Mouse (Mus musculus) liver, embryonic 16.5 days (tissue): Measurements from ENCODE around the gene Pde6h. TPM values are rescaled to one million over a fixed set of nuclear protein-coding genes. Genes with fewer than 3 reads are reported as not detected.
A peak's percentile ranks its signal among the peaks of the same experiment; 100 is the strongest.

Experiments used
- ATAC-seq: fragments of 200-750 bp; cut with Nextera tagmentation; 2 replicates; pipeline ENCODE4 v1.8.0; 2017; ENCODE audit warnings: low read depth, mild to moderate bottlenecking, moderate number of reproducible peaks, moderate library complexity
- H3K27ac ChIP-seq: fragments of 300-500 bp; sonication (generic); 2 replicates; pipeline ENCODE4 v1.5.1; 2014; ENCODE audit warnings: mild to moderate bottlenecking, low read length
- H3K27me3 ChIP-seq: fragments of 300-500 bp; sonication (generic); 2 replicates; pipeline ENCODE4 v1.6.1; 2014; ENCODE audit warnings: low read depth, low read length, mixed read lengths; ENCODE audit not compliant: control insufficient read depth, insufficient read depth
- H3K36me3 ChIP-seq: fragments of 300-500 bp; sonication (generic); 2 replicates; pipeline ENCODE4 v1.6.1; 2014; ENCODE audit warnings: mild to moderate bottlenecking; ENCODE audit not compliant: control insufficient read depth, insufficient read depth
- H3K4me1 ChIP-seq: fragments of 300-500 bp; sonication (generic); 2 replicates; pipeline ENCODE4 v1.6.1; 2014; ENCODE audit warnings: low read depth, low read length, mixed read lengths; ENCODE audit not compliant: control insufficient read depth
- H3K4me2 ChIP-seq: fragments of 300-500 bp; sonication (generic); 2 replicates; pipeline ENCODE4 v1.6.1; 2014; ENCODE audit warnings: low read depth, low read length, mixed read lengths
- H3K4me3 ChIP-seq: fragments of 300-500 bp; sonication (generic); 2 replicates; pipeline ENCODE4 v1.5.1; 2014; ENCODE audit warnings: low read depth, mild to moderate bottlenecking, low read length
- H3K9ac ChIP-seq: fragments of 300-500 bp; sonication (generic); 2 replicates; pipeline ENCODE4 v1.6.1; 2014; ENCODE audit warnings: low read depth, low read length
- H3K9me3 ChIP-seq: fragments of 300-500 bp; sonication (generic); replicated peaks from 2 replicates; pipeline ENCODE4 v1.6.1; 2016; ENCODE audit warnings: low read length; ENCODE audit not compliant: control insufficient read depth
- WGBS: fragments of 180-500 bp; shearing (Covaris S2); extraction: QIAGEN DNeasy Blood & Tissue Kit; methylation state at CpG from one replicate; pipeline ENCODE4 v1.1.7; 2014; ENCODE audit not compliant: insufficient replicate concordance; 5-methylcytosine and 5-hydroxymethylcytosine counted together
- polyA plus RNA-seq: library from polyadenylated mRNA; unstranded; fragments of >200 nt; fragmentation: Nextera tagmentation; extraction: Ambion mirVana; gene quantifications from 2 replicates; pipeline ENCODE4 v1.2.1, GENCODE M21; 2015

The Pde6h gene
- polyA plus RNA-seq, 1 experiment from 2014 or later: not detected

DNA sequence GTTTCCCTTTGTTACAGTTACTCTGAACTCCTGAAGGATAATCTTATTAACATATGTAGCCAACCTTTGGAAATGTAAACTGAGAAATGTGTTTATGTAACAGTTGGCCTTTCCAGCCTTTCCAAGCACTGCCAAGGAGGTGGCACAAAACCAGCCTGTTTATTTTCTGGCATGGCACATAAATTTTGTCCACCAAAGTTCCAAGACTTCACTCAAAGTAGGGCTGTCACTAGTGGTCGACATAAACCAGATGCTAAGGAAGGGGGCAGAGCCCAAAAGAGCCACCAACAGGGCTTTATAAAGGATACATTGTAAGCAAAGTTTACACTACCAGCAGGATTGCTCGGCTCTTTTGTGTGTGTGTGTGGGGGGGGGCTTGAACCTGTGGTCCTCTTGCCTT, 5.7 kb upstream of the Pde6h start:
- H3K4me2 ChIP-seq: no peak overlapping the region
- H3K27me3 ChIP-seq: no peaks in the 10 kb centered on the region
- H3K4me3 ChIP-seq: no peak overlapping the region
- H3K36me3 ChIP-seq: no peaks in the 10 kb centered on the region
- H3K9ac ChIP-seq: no peak overlapping the region
- ATAC-seq: no peak
- H3K9me3 ChIP-seq: no peaks in the 10 kb centered on the region
- 57% methylated on average over 2 of the region's 2 CpGs for WGBS
- H3K27ac ChIP-seq: no peak overlapping the region
- no peaks in the 10 kb centered on the region for H3K4me1 ChIP-seq

GRCm38 (mm10) chr6:136920320-136921257, 3.0 kb upstream of the Pde6h start:
- H3K4me1 ChIP-seq: no peaks in the 10 kb centered on the region
- H3K27me3 ChIP-seq: no peaks in the 10 kb centered on the region
- H3K27ac ChIP-seq: no peak overlapping the region
- no peak for ATAC-seq
- H3K9me3 ChIP-seq: no peaks in the 10 kb centered on the region
- no peak overlapping the region for H3K4me2 ChIP-seq
- H3K4me3 ChIP-seq: no peak overlapping the region
- no peak overlapping the region for H3K9ac ChIP-seq
- WGBS: 33% methylated on average over 16 of the region's 16 CpGs
- no peaks in the 10 kb centered on the region; the same call in 1 of the 2 replicates for H3K36me3 ChIP-seq

DNA sequence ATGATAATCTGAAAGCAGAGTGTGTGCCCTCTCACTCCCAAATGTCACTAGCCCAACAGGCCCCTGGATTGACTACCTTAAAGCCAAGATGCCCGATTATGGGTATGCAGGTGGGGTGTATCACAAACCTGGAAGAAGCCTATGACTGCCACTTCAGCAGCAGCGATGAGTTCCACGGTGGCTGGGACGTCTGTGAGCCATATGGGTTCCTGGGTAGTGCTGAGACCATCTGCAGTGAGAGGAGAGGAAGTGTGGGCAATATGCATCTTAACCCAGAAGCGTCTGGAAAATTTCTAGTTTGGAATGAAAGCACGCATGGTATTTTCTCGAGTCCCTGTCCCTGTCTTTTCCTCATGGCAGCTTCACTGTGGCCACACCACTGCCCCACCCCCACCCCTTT, 2.0 kb upstream of the Pde6h start:
- no peaks in the 10 kb centered on the region for H3K4me1 ChIP-seq
- H3K4me3 ChIP-seq: no peak overlapping the region
- no peaks in the 10 kb centered on the region for H3K9me3 ChIP-seq
- no peak overlapping the region for H3K4me2 ChIP-seq
- no peak for ATAC-seq
- H3K36me3 ChIP-seq: no peaks in the 10 kb centered on the region; the same call in 1 of the 2 replicates
- 57% methylated on average over 7 of the region's 7 CpGs for WGBS
- no peak overlapping the region for H3K27ac ChIP-seq
- H3K9ac ChIP-seq: no peak overlapping the region
- no peaks in the 10 kb centered on the region for H3K27me3 ChIP-seq

GRCm38 (mm10) chr6:136922080-136922479, 1.6 kb upstream of the Pde6h start, which contains the start of gene Erp27:
Erp27 (minus strand) TSS chr6:136922180.
- no peaks in the 10 kb centered on the region for H3K9me3 ChIP-seq
- H3K36me3 ChIP-seq: no peaks in the 10 kb centered on the region; the same call in 1 of the 2 replicates
- H3K4me2 ChIP-seq: no peak within 1 kb of the TSS
- H3K27ac ChIP-seq: no peak within 1 kb of the TSS
- no peak within 1 kb of the TSS for H3K4me3 ChIP-seq
- H3K4me1 ChIP-seq: no peaks in the 10 kb centered on the region
- no peak for ATAC-seq
- no peak within 1 kb of the TSS for H3K9ac ChIP-seq
- H3K27me3 ChIP-seq: no peaks in the 10 kb centered on the region
- 57% methylated on average over 5 of the region's 5 CpGs for WGBS

DNA sequence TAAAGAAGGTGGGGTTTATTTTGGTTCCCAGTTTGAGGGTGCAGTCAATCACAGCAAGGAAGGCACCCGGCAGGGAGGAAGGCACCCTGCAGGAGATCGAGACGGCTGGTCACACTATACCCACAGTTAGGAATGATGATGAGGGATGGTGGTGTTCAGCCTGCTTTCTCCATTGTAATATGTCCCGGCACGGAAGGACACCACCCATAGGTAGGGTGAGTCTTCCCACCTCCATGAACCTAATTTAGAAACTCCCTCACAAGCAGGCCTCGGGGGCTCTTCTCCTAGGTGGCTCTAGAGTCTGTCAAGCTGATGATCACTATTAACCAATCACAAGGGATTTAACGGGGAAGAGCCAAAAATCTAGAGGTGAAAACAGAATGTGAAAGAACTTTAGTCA, 761 bp upstream of the Pde6h start:
- H3K36me3 ChIP-seq: no peaks in the 10 kb centered on the region; the same call in 1 of the 2 replicates
- no peaks in the 10 kb centered on the region for H3K4me1 ChIP-seq
- H3K27ac ChIP-seq: no peak overlapping the region
- H3K4me2 ChIP-seq: no peak overlapping the region
- H3K9ac ChIP-seq: no peak overlapping the region
- H3K9me3 ChIP-seq: no peaks in the 10 kb centered on the region
- no peak for ATAC-seq
- H3K4me3 ChIP-seq: no peak overlapping the region
- WGBS: 79% methylated on average over 7 of the region's 7 CpGs
- H3K27me3 ChIP-seq: no peaks in the 10 kb centered on the region

GRCm38 (mm10) chr6:136925049-136925448, 1.4 kb downstream of the Pde6h start:
- no peak overlapping the region for H3K4me2 ChIP-seq
- H3K4me1 ChIP-seq: no peaks in the 10 kb centered on the region

DNA sequence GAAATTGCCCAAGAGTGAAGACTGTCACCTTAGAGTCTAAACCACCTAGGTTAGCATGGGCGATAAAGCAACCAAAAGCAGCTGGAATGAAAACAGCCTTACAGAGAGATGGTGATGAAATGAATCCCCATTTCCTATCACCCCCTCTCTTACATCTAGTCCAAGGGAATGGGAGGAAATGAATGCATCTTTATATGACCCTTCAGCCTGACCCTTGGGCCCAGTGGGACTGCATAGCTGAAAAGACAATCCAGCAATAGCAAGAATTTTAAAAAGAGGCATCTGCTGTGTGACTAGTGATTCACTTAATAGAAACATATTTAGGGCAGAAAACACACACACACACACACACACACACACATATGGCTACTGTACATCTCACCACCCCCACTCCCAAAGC, 4.0 kb downstream of the Pde6h start:
- 71% methylated on average over 1 of the region's 1 CpGs for WGBS
- peaks cover 13% of the 10 kb centered on the region for H3K4me1 ChIP-seq
- no peaks in the 10 kb centered on the region for H3K27me3 ChIP-seq
- no peaks in the 10 kb centered on the region; the same call in 1 of the 2 replicates for H3K36me3 ChIP-seq
- no peak overlapping the region for H3K4me2 ChIP-seq
- no peak overlapping the region for H3K9ac ChIP-seq
- no peak overlapping the region for H3K4me3 ChIP-seq
- no peaks in the 10 kb centered on the region for H3K9me3 ChIP-seq
- H3K27ac ChIP-seq: no peak overlapping the region
- ATAC-seq: no peak

More at GRCm38 (mm10) chr6:136925049-136925448, 1.4 kb downstream of the Pde6h start:
- no peak for ATAC-seq
- no peak overlapping the region for H3K27ac ChIP-seq
- 53% methylated on average over 8 of the region's 8 CpGs for WGBS
- no peak overlapping the region for H3K9ac ChIP-seq
- no peak overlapping the region for H3K4me3 ChIP-seq
- no peaks in the 10 kb centered on the region for H3K27me3 ChIP-seq
- no peaks in the 10 kb centered on the region; the same call in 1 of the 2 replicates for H3K36me3 ChIP-seq
- H3K9me3 ChIP-seq: no peaks in the 10 kb centered on the region

- 8% methylated on average over 12 of the region's 12 CpGs for WGBS
- H3K4me3 ChIP-seq: peak overlapping the region; percentile 16; the same call in 1 of the 2 replicates
- no peaks in the 10 kb centered on the region; the same call in 1 of the 2 replicates for H3K36me3 ChIP-seq
- peak overlapping the region; percentile 47 for H3K4me2 ChIP-seq
- H3K9me3 ChIP-seq: no peaks in the 10 kb centered on the region
- peak overlapping the region; percentile 76 for H3K27ac ChIP-seq
- H3K9ac ChIP-seq: peak overlapping the region; percentile 42; the same call in 1 of the 2 replicates
- H3K4me1 ChIP-seq: peaks cover 13% of the 10 kb centered on the region
- peak; percentile 97 for ATAC-seq
- no peaks in the 10 kb centered on the region for H3K27me3 ChIP-seq
These were observed 7.0 kb downstream of the Pde6h start for GRCm38 (mm10) chr6:136930677-136931076.

DNA sequence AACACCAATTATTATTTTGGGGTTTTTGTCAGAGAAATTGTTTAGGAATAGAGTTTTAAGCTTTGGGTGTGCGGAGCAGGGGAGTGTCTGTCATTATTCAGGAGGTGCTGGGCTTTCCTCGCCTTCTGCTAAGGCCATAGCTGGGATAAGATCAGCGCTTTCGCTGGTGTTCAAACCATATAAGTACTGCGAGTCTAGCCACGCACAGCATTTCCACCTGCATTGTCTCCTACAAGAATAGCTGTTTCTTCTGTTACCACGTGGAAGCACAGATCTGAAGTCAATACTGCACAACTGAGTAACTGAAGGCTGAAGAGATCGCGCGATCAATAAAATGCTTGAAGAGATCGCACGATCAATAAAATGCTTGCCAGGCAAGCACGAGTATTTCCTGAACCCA, 7.6 kb downstream of the Pde6h start:
- H3K4me3 ChIP-seq: no peak overlapping the region
- peak overlapping the region; percentile 47 for H3K4me2 ChIP-seq
- no peaks in the 10 kb centered on the region for H3K9me3 ChIP-seq
- peak overlapping the region; percentile 29; the same call in 1 of the 2 replicates for H3K9ac ChIP-seq
- peaks cover 13% of the 10 kb centered on the region for H3K4me1 ChIP-seq
- no peaks in the 10 kb centered on the region for H3K27me3 ChIP-seq
- H3K27ac ChIP-seq: peak overlapping the region; percentile 76
- no peaks in the 10 kb centered on the region; the same call in 1 of the 2 replicates for H3K36me3 ChIP-seq
- 50% methylated on average over 13 of the region's 13 CpGs for WGBS
- no peak for ATAC-seq
